Mouse (Mus musculus) ovary, postnatal 10 days (tissue): ENCODE measurements around the gene Krtcap2.

Experiments used
- DNase-seq: peaks from one replicate; pipeline ENCODE4 v3.0.0; 2022; ENCODE audit warnings: low spot score

The Krtcap2 gene

DNA sequence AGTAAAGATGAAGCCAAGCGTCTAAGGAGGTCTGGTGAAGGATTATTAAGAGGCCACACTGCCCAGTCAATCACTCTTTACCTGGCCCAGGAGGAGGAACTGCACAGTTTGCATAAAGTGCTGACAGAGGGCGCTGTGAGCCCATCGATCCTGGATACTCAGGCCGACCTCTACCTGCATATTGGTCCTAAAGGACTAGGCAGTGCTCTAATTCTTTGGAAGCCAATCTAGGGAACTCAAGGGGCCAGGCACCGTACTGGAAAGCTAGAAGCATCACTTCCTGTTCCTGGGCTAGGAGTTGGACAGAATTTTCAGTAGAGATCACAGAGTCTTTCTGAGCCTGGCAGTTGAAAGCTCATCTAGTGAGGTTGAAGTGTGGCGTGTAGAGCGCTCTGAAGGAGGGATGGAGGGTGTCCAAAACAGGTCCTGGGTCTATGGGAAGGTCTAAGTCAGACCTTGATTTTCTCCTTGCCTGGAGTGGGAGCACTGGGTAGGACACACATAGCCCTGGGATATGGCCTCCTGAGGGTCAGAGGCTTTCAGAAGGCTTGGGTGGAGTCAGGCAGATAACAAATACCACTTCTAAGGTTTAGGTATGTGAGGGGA is 4.8 kb downstream of the Krtcap2 start:
- DNase-seq: no peak

DNA sequence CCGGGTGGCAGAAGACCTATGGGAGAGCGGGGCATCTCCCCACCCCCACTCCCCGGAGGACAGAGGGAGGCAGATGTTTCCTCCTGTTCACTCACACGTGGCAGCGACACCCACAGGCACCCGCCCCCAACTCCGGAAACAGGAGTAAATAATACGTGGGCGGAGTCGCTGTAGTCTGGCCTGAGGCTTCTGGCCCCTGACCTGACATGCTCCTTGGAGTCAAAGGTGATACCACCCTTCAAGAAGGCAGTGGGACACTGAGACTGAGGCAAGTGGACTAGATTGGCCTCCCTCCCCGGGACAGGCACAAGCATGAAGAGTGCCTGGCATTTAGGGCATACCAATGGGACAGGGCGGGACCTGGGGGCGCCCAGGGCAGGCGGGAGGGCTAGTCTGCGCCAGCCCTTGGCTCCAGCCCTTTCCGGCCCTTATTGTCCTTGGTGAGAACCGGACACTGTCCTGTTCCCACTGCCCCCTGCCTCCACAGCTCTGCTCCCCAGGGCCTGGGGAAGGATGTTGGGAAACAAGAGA is 5.7 kb downstream of the Krtcap2 start:
- no peak for DNase-seq

DNA sequence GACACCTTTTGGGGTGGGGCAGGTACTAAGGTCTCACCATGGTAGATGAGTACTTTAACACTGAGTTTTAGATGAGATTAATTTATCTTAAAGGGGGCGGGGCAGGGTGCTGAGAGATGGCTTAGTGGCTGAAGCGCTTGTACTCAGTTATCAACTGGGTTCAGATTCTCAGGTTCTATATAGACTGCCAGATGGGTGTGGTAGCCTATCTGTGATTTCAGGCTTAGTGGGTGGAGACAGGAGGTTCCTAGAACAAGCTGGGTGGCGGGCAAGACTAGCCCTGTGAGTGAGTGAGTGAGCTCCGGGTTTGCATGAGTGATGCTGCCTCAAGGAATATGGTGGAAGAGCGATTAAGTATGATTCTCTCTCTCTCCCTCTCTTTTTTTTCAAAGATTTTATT is 9.2 kb downstream of the Krtcap2 start:
- DNase-seq: no peak

DNA sequence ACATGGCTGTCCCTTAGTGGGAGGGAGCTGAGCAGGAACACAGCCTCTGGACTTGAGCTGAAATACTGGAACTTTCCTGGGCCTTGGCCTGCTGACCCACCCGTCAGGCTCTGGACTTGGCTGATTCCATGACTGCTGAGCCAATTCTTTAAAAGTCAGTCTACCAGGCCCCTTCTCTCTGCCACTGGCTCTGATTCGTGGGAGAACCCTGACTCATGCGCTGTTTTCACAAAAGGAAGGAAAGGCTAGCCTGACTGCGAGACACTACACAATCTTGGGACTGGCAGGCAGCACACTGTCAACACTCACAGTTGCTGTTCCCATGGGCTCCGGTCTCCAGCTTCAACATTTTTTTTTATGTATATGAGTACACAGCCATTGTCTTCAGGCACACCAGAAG is 10.4 kb downstream of the Krtcap2 start:
- no peak for DNase-seq

DNA sequence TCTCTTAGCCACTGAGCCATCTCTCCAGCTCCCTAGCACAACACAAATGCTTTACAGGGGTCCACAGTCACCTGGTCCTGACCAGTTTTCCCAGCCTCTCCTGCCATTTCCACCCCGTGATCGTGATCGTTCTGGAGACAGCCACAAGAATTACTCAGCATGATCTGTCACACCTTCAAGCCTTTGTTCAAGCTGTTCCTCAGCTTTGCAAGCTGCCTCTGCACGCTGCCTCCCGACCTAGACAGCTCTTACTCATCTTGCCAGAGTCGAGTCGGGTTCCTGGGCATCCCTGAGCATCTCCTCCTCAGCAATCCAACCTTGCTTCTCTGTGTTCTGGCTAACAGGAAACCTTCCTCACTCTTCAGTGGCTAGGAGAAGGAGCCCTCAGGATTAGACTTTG is 13.3 kb downstream of the Krtcap2 start, which contains the start of gene Dpm3:
TSS of gene Dpm3 (plus strand) at position 283 of the 400 bp plus-strand sequence.
- DNase-seq: no peak

DNA sequence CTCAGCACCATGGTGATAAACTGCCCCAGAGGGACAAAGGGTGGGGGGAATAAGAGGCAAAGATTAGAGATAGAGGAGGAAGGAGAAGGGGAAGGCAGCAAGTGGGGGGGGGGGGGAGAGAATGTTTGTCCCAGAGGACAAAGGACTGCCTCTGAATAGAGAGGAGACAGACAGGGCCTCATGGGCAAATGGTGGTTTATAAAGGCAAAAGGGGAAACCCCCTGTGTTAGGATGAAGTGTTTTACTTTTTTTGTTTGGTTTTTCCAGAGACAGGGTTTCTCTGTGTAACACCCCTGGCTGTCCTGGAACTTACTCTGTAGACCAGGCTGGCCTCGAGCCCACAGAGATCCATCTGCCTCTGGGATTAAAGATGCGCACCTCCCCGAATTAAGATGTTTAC is 14.4 kb downstream of the Krtcap2 start:
- no peak for DNase-seq

DNA sequence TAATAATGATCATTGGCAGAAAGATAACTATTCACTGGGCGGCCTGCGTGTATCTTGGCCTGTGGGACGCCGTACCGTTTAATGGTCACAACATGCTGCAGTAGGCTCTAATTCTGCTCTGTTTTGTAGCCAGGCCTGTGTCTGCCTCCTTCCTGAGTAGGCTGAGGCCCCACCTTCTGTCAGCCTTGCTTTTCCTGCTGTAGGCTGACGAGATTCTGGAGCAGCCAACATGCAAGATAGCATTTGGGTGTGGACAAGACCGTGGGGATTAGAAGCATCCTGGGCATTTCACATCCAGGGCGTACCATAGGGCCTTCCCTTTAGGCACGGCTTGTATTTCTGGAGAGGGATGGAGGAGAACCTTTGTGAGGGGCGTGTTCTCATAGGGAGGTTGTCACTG is 16.7 kb downstream of the Krtcap2 start:
- no peak for DNase-seq

DNA sequence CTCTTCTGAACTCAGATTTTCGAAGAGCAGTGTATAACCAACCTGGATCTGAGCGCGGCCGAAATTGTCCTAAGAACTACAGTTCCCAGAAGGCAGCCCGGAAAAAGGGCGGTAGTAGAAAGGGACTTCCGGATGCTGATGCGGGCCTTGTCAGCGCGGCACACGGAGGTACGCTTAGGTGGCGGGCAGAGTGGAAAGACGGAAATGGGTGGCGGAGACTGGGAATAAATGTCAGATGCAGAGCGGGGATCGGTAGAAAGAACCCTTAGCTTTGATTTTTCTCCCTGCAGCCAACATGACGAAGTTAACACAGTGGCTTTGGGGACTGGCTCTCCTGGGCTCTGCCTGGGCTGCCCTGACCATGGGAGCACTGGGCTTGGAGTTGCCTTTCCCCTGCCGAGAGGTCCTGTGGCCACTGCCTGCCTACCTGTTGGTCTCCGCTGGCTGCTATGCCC is 20.7 kb downstream of the Krtcap2 start:
- DNase-seq: no peak

DNA sequence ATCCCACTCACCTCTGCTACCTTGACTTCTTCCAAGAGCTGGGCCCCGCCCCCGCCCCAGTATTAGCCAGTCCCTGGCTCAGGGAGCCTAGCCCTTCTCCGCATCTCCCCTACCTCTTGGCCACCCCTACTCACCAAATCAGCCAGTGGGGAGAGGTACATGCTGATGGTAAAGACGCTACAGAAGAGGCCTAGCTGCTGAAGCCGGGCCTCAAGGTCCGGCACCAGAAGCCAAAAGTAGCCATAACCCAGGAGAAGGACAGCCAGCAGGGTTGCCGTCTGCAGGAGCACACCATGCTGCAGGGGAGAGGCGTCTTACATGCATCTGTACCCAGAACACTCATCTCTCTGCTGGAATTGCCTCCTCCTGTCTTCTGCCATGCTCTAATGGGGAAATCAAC is 23.1 kb downstream of the Krtcap2 start:
- DNase-seq: no peak

DNA sequence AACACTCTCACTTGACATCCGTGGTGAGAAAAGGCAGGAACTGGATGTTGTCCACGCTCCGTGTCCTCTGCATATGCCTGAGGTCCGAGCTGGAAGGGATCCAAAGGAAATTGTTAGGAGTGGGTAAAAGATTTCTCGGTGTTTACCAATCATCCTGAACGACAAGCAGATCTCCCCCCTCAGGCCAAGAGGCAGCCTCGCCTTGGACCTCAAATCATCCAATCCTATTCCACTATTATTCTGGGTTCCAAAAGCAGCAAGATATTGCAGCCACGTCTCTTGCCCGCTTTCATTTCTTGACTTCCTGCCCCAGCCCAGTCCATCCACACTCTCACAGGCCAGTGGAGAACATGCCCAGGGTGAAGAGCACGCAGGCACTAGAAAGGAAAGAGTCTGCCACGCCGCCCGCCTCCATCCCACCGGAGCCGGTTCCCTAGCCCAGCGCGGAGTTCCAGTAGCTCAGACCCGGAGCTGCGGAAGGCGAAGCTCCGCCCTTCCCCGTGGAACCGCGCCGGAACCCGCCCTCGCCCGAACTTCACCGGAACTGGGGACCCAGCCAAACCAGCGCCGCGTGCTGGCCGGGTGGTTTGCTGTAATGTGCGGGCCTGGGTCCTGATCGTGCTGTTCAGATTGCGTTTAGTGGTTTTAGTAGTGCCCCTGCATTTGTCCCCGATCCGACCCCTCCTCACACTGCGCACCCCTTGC is 24.4 kb downstream of the Krtcap2 start, which contains the start of gene Slc50a1:
TSS of gene Slc50a1 (minus strand) at position 520 of the 705 bp plus-strand sequence.
- peak; percentile 83 for DNase-seq

DNA sequence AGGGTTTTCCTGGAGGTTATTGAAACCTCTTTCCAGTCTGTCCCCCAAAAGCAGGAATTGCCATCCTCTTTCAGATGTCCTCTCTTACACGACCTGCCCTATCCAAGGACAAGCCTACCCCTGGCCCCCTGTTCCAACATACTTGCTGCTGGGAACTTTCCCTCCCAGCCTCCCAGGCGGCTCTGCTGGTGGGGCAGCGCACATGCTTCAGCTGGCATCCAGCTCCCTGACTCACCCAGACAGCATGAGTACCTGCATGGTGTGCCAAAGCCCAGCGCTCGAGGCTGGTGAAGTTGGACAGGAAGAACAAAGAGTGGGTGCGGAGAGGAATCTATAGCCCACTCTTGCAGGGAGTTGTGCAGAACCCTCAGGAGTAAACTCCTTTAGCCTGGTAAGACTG is 25.1 kb downstream of the Krtcap2 start:
- no peak for DNase-seq

DNA sequence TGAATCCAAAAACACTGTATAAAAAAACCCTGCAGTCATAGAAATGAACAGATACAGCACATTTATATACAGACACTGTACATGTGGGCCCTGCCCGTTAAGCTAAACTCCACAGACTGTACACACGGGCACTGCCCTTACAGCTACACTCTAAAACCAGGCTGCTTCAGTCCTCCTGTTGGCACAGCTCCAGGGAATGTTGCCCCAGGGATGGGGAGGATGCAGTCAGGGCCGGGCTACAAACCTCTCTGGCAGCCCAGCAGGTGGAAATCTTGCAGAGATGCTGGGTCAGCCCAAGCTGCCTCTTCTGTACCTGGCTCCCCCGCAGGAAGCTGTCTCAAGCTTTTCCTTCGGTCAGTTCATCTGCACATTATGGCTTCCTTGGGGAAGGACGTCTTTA is 26.0 kb downstream of the Krtcap2 start:
- no peak for DNase-seq

DNA sequence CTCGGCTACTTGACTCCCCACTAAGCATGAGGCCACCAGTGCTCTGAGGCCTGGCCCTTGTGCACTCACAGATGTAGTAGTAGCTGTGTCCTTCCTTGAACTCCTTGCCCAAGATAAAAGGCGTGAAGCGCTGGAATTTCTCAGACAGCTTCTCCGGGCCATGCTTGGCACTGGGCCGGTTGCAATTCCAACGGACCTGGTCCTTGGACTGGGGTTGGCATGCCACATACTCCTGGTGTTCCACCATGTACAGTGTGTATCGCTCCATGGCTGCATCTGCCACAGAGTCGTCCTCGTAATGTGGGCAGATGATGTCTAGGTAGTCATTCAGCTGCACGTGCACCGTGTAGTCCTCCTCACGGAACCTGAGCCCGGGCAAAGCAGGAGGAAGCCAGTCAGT is 30.3 kb downstream of the Krtcap2 start:
- no peak for DNase-seq

DNA sequence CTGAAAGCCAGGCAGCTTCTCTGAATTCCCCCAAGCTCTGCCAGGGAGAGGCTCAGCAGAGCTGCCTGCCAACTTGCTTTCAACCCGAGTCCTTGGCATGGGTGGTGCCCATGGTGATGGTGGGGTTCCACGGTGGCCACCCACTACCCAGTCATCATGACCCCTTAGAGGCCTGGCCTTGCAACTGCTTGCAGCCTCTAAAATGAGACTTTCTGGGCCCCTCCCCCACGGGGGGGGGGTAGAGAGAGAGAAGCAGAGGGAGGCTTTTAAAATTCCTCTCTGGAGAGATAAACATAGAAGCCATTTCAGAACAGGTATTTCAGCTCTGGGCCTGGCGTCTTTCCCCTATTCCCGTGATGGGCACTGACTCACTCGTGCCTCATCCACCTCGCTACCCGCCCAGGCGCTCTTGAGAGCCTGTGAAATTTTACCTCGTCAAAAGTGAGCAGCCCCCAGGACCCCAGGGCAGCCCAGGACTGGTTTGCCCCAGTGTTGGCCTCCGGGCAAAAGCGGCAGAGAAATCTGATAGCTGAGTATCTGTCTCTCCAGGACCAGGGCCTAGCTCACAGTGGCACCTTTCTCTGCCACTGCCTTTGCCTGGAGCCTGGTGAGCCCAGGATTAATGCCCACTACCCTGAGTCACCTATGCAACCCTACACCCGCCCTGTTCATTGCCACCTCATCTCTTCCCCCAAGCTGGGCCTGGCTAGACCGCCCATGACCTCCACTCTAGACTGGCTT is 31.7 kb downstream of the Krtcap2 start:
- DNase-seq: no peak

DNA sequence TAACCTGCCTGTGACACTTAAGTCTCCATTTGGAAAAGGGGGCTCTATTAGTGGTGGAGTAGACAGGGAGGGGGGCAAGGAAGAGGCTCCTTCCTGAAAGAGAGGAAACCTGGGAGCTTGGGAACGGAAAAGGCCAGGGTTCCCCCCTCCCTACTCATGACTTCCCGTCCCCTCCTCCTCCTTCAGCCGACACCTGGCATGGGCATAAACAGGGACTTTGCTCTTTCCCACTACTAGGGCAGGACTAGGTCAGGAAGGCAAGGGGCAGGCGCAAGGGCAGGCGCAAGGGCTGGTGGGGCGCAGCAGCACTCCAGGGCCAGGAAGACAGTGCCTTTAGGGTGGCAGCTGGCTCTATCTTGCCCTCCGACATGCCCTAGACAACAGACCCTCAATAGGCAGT is 32.3 kb downstream of the Krtcap2 start:
- DNase-seq: no peak

DNA sequence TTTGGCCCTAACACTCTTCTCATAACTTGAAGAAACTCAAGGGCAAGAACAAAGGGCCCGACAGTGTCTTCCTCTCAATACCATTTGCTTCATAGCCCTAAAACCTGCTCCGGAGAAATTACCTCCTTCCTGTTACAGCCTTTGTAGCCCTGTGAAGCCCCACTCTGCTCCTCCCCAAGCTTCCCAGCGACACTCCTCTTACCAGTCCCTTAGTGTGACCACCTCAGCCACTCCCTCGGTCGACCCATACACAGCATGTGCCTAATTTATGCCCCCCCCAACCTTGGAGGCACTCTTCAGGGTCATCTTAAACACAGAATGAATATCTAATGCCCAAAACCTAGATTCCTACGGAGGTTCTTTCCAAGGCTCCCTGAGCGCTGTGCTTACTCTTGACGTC is 32.9 kb downstream of the Krtcap2 start:
- DNase-seq: no peak

DNA sequence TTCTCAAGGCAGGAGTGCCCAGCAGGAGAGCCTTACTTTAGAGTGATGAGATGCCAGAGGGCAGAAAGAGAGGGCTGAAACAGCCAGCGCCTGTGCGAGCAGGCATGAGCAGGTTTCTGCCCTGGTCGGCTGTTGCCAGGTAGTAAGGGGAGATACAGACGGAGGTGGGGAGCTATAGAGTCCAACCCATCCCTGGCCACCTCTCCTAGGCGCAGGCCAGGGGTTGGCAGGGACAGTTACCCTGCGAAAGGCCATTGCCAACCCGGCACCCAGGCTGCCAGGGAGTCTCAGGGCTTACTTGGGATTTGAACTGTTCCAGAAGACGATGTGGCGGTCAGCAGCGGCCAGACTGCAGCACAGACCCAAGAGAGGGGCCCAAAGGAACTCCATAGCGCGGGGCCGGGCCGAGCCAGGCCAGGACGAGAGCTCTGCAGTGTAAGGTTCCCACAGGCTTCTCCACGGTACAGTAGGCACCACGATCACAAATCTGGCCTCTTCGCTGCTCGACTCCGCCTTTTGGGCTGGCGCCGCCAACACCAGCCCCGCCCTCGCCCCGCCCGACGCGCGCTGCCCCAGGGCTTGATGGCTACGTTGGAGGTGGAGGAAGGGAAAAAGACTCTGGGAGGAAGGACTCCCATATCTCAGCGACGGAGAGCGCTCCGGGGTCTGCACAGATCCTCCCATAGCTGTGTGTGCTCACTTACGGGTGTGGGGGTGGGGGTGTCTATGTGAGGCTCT is 33.6 kb downstream of the Krtcap2 start:
- peak; percentile 65 for DNase-seq

DNA sequence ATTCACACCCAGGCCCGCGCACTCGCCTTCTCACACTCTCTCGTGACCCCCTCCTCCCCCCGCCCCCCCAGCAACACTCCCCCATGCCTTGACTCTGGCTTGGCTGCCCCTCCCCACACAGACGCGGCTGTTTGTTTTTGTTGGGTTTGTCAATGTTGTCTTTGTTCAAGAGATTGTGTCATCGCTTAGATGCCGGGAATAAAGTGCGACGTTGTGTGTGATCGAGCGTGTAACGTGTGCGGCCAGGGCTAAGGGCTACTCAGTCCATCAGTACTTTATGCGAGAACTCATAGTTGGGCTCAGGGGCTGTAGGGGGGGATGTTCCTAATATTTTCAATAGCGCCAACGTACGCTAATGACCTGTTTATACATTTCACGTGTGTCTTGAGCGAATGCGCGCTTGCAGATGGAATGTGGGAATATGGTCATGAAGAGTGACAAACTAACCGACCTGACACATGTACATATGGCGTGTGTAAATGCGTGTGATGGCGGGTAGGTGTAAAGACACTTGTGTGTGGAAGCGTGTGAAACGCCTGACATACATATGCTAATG is 34.4 kb downstream of the Krtcap2 start:
- no peak for DNase-seq

DNA sequence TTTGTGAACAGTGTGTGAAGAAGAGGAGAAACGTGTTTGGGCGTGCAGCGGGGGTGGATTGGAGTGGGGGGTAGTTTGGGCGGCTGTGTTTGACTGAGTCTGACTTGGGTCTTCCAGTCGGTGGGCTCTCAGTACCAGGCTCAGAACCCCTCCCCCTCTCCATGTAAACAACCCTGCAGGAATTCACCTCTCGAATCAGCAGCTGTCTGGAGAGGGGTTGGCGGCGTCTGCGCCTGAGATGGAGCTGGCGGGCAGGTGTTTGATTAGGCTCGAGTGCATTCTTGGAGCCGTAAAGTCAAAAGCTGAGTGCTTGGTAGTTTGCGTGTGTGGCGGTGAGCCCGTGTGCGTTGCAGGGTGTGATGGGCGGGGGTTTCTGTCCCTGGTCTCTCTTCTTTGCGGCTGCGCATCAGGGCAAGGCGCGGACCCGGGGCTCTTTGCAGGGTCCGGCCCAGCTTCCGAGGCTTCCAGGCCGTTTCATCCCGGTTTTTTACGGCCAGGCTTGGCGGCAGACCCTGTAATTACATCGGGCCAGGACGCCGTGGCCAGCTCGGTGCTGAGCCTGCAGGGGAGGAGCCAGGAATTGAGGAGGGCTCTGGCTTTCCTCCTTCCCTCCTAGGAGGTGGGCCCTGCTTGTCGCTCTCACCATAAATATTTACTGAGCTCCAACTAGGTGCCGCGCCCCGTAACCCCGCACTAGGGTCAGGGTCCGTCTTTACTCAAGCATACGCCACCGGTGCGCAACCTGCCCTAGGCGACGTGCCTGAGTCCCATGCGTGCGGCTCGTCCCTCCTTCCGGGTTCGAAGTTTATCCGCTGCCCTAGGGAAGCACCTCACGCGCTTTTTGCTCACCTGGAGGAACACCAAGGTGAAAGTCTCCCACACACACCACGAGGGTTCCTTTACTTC is 35.1 kb downstream of the Krtcap2 start, which contains the start of gene Efna1:
TSS of gene Efna1 (minus strand) at position 537 of the 906 bp plus-strand sequence.
- peak; percentile 30 for DNase-seq

DNA sequence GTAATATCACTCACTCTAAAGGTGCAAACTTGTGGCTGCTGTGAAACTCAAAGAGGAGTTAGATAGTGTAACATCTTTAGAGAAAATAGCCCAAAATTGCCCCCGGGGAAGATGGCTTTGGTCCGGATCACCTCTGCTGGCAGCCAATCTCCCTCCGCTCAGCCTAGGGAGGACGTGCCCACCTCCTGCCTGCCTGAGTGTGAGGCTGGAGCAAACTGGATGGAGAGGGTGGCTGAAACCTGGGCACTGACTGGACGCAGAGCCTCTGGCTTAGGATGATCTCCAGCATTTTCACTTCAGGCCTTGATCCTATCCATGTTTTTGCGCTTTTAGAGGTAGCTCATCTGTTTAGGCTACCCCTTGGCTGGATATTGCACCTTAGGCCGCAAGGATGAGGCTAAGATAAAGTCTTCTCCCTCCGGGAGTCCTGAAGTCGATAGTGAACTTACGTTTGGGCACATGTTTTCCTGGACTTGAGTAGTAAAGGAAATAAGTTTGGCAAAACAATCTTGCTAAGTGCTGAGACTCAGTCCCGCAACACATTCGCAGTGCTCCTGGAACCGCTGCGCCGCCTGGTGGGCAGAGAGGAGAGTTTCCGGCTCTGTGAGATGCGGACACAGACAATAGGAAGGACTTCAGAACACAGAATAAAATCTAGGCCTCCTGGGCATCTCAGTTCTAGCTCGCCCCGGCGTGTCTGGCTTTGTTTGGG is 36.0 kb downstream of the Krtcap2 start:
- peak; percentile 61 for DNase-seq
